Mouse (Mus musculus) neural tube, embryonic 11.5 days (tissue): ENCODE measurements around the gene Cyp2c70. TPM values are rescaled to one million over a fixed set of nuclear protein-coding genes. Genes with fewer than 3 reads are reported as not detected.
"Not testable (repeated sequence)": the region's sequence is repeated elsewhere in the genome, so short reads cannot be mapped to it uniquely, and the experiment has no call there.

Experiments
- ATAC-seq: fragments of 200-750 bp; cut with Nextera tagmentation; 2 replicates; pipeline ENCODE4 v1.8.0; 2017; ENCODE audit warnings: moderate number of reproducible peaks, mild to moderate bottlenecking, moderate TSS enrichment, moderate library complexity; ENCODE audit not compliant: insufficient read depth, low FRiP score, low TSS enrichment
- DNase-seq: peaks from one replicate; pipeline ENCODE4 v3.0.0-alpha.2; 2015; ENCODE audit warnings: low spot score
- H3K27ac ChIP-seq: fragments of 300-500 bp; sonication (generic); 2 replicates; pipeline ENCODE4 v1.5.1; 2014; ENCODE audit warnings: low read depth, mild to moderate bottlenecking, low read length
- H3K27me3 ChIP-seq: fragments of 300-500 bp; sonication (generic); 2 replicates; pipeline ENCODE4 v1.6.1; 2014; ENCODE audit warnings: mild to moderate bottlenecking, low read length, mixed read lengths; ENCODE audit not compliant: control insufficient read depth, insufficient read depth
- H3K36me3 ChIP-seq: fragments of 300-500 bp; sonication (generic); 2 replicates; pipeline ENCODE4 v1.6.1; 2014; ENCODE audit warnings: mild to moderate bottlenecking, low read length, moderate library complexity, mixed read lengths; ENCODE audit not compliant: control insufficient read depth, insufficient read depth
- H3K4me1 ChIP-seq: fragments of 300-500 bp; sonication (generic); 2 replicates; pipeline ENCODE4 v1.6.1; 2014; ENCODE audit warnings: low read length, mixed read lengths; ENCODE audit not compliant: control insufficient read depth, insufficient read depth
- H3K4me2 ChIP-seq: fragments of 300-500 bp; sonication (generic); 2 replicates; pipeline ENCODE4 v1.6.1; 2014; ENCODE audit warnings: low read depth, mild to moderate bottlenecking, moderate library complexity
- H3K4me3 ChIP-seq: fragments of 300-500 bp; sonication (generic); 2 replicates; pipeline ENCODE4 v1.5.1; 2014; ENCODE audit warnings: low read depth, low read length
- H3K9ac ChIP-seq: fragments of 300-500 bp; sonication (generic); 2 replicates; pipeline ENCODE4 v1.6.1; 2014; ENCODE audit warnings: mild to moderate bottlenecking, low read length
- H3K9me3 ChIP-seq: fragments of 300-500 bp; sonication (generic); 2 replicates; pipeline ENCODE4 v1.6.1; 2016; ENCODE audit warnings: low read length; ENCODE audit not compliant: control insufficient read depth
- WGBS: fragments of 180-500 bp; shearing (Covaris S2); extraction: QIAGEN DNeasy Blood & Tissue Kit; methylation state at CpG from one replicate; pipeline ENCODE4 v1.1.7; 2014; 5-methylcytosine and 5-hydroxymethylcytosine counted together
- polyA plus RNA-seq: library from polyadenylated mRNA; unstranded; fragments of >200 nt; fragmentation: Nextera tagmentation; extraction: Ambion mirVana; gene quantifications from 2 replicates; pipeline ENCODE4 v1.2.1, GENCODE M21; 2014

The Cyp2c70 gene
- not detected in 2 replicates for polyA plus RNA-seq

- ATAC-seq, result no peak
- Histone ChIP-seq H3K27me3 (no peaks in the 10 kb centered on the region), H3K4me1 (no peaks in the 10 kb centered on the region), H3K36me3 (no peaks in the 10 kb centered on the region), H3K9ac (no peak within 1 kb of the TSS), H3K4me2 (no peak within 1 kb of the TSS), H3K27ac (no peak within 1 kb of the TSS), H3K4me3 (no peak within 1 kb of the TSS), H3K9me3 (no peaks in the 10 kb centered on the region)
- DNase-seq, result no peak
- 85% methylated on average over 5 of the region's 5 CpGs for WGBS
Observed at GRCm38 (mm10) chr19:40187160-40187559, at the start of gene Cyp2c70. TSS of gene Cyp2c70 (minus strand) at chr19:40187333.

- H3K27ac ChIP-seq, result no peak overlapping the region
- no peak overlapping the region for H3K9ac ChIP-seq
- no peaks in the 10 kb centered on the region for H3K36me3 ChIP-seq
- no peak overlapping the region for H3K4me3 ChIP-seq
- WGBS, result 93% methylated on average over 2 of the region's 2 CpGs
- no peaks in the 10 kb centered on the region for H3K4me1 ChIP-seq
- ATAC-seq (no peak), DNase-seq (no peak)
- H3K4me2 ChIP-seq, result no peak overlapping the region
- H3K27me3 ChIP-seq, result no peaks in the 10 kb centered on the region
- no peaks in the 10 kb centered on the region for H3K9me3 ChIP-seq
Observed at GRCm38 (mm10) chr19:40232560-40232959, 45.4 kb upstream of the Cyp2c70 start.

- Histone ChIP-seq H3K4me3 (no peak overlapping the region), H3K4me1 (no peaks in the 10 kb centered on the region), H3K9me3 (no peaks in the 10 kb centered on the region), H3K9ac (no peak overlapping the region), H3K4me2 (no peak overlapping the region), H3K27ac (no peak overlapping the region), H3K27me3 (no peaks in the 10 kb centered on the region), H3K36me3 (no peaks in the 10 kb centered on the region)
- ATAC-seq (no peak), DNase-seq (no peak)
- 70% methylated on average over 7 of the region's 7 CpGs for WGBS
Observed at GRCm38 (mm10) chr19:40231825-40232541, 44.9 kb upstream of the Cyp2c70 start.

GRCm38 (mm10) chr19:40231074-40231738, 44.1 kb upstream of the Cyp2c70 start:
- Histone ChIP-seq H3K4me2 (no peak overlapping the region), H3K4me3 (no peak overlapping the region), H3K36me3 (no peaks in the 10 kb centered on the region), H3K4me1 (no peaks in the 10 kb centered on the region), H3K27ac (no peak overlapping the region), H3K27me3 (no peaks in the 10 kb centered on the region), H3K9me3 (no peaks in the 10 kb centered on the region), H3K9ac (no peak overlapping the region)
- ATAC-seq (no peak), DNase-seq (no peak)
- WGBS, result 88% methylated on average over 13 of the region's 13 CpGs

DNA sequence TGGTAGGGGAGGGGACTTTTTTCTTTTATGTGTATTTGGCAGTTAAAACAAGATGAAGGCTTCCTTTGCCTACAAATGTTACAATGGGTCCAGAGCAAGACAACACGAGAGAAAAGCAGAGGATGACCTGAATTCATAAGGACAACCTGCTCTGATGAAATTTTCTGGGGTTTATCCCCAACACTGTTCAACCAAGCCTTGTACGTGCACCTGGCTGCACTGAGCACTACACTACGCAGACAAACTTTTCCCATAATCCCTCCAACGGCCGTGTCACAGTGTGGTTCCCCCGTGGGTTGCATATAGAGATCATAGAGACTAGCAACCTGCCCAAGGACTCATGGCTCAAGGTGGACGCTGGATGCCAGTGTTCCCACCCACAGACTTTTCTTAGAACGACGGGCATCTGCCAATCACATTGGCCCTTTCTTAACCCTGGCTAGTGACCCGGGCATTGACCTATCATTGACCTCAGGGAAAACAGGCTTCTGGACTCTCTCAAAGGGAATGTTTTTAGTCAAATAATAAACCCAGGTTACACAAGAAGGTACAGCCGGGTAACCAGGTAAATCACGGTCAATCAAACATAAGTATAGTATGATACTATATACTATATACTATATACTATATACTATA, 39.5 kb upstream of the Cyp2c70 start:
- no peaks in the 10 kb centered on the region for H3K4me1 ChIP-seq
- H3K36me3 ChIP-seq, result no peaks in the 10 kb centered on the region
- no peaks in the 10 kb centered on the region for H3K27me3 ChIP-seq
- H3K9me3 ChIP-seq, result no peaks in the 10 kb centered on the region
- no peak overlapping the region for H3K27ac ChIP-seq
- no peak overlapping the region for H3K4me3 ChIP-seq
- H3K9ac ChIP-seq, result no peak overlapping the region
- no peak for DNase-seq
- ATAC-seq, result no peak
- H3K4me2 ChIP-seq, result no peak overlapping the region
- 86% methylated on average over 12 of the region's 12 CpGs for WGBS

DNA sequence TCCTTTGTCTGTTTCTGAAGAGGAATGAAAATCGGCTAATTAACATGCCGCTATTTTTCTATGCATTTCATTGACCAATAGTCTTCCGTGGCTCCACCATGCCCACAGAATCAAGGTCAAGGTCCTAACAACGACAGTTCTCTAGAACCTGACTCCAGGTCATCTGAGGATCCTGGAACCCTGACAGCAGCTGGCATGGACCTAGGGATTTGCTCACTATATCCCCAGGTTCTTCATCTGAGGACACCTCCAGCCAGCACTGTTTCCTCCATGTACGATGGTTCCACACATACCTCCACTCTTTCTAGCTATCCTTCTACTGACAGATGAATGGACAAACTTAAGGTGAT, 38.6 kb upstream of the Cyp2c70 start:
- DNase-seq, result no peak
- no peak overlapping the region for H3K9ac ChIP-seq
- no peak for ATAC-seq
- no peaks in the 10 kb centered on the region for H3K4me1 ChIP-seq
- no peaks in the 10 kb centered on the region for H3K27me3 ChIP-seq
- no peaks in the 10 kb centered on the region for H3K9me3 ChIP-seq
- H3K27ac ChIP-seq, result no peak overlapping the region
- no peaks in the 10 kb centered on the region for H3K36me3 ChIP-seq
- no peak overlapping the region for H3K4me3 ChIP-seq
- 75% methylated on average over 5 of the region's 5 CpGs for WGBS
- no peak overlapping the region for H3K4me2 ChIP-seq

GRCm38 (mm10) chr19:40225102-40225760, 38.1 kb upstream of the Cyp2c70 start:
- no peak; the same call in 1 of the 2 replicates for ATAC-seq
- WGBS, result 69% methylated on average over 5 of the region's 5 CpGs
- peak; percentile 78 for DNase-seq
- Histone ChIP-seq H3K4me1 (no peaks in the 10 kb centered on the region), H3K36me3 (no peaks in the 10 kb centered on the region), H3K27me3 (no peaks in the 10 kb centered on the region), H3K4me2 (no peak overlapping the region), H3K27ac (no peak overlapping the region), H3K4me3 (no peak overlapping the region), H3K9ac (no peak overlapping the region), H3K9me3 (no peaks in the 10 kb centered on the region)

- ATAC-seq, H3K9me3 ChIP-seq, H3K4me1 ChIP-seq, H3K36me3 ChIP-seq, H3K27me3 ChIP-seq, H3K4me3 ChIP-seq, H3K4me2 ChIP-seq, DNase-seq, H3K27ac ChIP-seq, H3K9ac ChIP-seq: not testable (repeated sequence)
- 88% methylated on average over 9 of the region's 9 CpGs for WGBS
Observed at GRCm38 (mm10) chr19:40222307-40222706, 35.2 kb upstream of the Cyp2c70 start.
